Mouse (Mus musculus) limb, embryonic 12.5 days (tissue): ENCODE measurements around the gene Mmrn2. TPM values are rescaled to one million over a fixed set of nuclear protein-coding genes. Genes with fewer than 3 reads are reported as not detected.
"Not testable (repeated sequence)": the region's sequence is repeated elsewhere in the genome, so short reads cannot be mapped to it uniquely, and the experiment has no call there.

Experiments used
- ATAC-seq: fragments of 200-750 bp; cut with Nextera tagmentation; 2 replicates; pipeline ENCODE4 v1.8.0; 2017; ENCODE audit warnings: low read depth, moderate TSS enrichment; ENCODE audit not compliant: insufficient number of reproducible peaks, insufficient read depth, low FRiP score, low TSS enrichment
- H3K27ac ChIP-seq: fragments of 300-500 bp; sonication (generic); 2 replicates; pipeline ENCODE4 v1.5.1; 2016; ENCODE audit warnings: mild to moderate bottlenecking, moderate library complexity
- H3K27me3 ChIP-seq: fragments of 300-500 bp; sonication (generic); 2 replicates; pipeline ENCODE4 v1.6.1; 2016; ENCODE audit warnings: mild to moderate bottlenecking, moderate library complexity
- H3K36me3 ChIP-seq: fragments of 300-500 bp; sonication (generic); 2 replicates; pipeline ENCODE4 v1.6.1; 2016; ENCODE audit warnings: mild to moderate bottlenecking, moderate library complexity
- H3K4me1 ChIP-seq: fragments of 300-500 bp; sonication (generic); replicated peaks from 2 replicates; pipeline ENCODE4 v1.6.1; 2016
- H3K4me2 ChIP-seq: fragments of 300-500 bp; sonication (generic); 2 replicates; pipeline ENCODE4 v1.6.1; 2016; ENCODE audit warnings: mild to moderate bottlenecking, moderate library complexity
- H3K4me3 ChIP-seq: fragments of 300-500 bp; sonication (generic); replicated peaks from 2 replicates; pipeline ENCODE4 v1.5.1; 2016; ENCODE audit warnings: mild to moderate bottlenecking
- H3K9ac ChIP-seq: fragments of 300-500 bp; sonication (generic); replicated peaks from 2 replicates; pipeline ENCODE4 v1.6.1; 2016; ENCODE audit warnings: mild to moderate bottlenecking, moderate library complexity
- H3K9me3 ChIP-seq: fragments of 300-500 bp; sonication (generic); 2 replicates; pipeline ENCODE4 v1.6.1; 2016; ENCODE audit warnings: mild to moderate bottlenecking, moderate library complexity
- WGBS: fragments of 180-500 bp; shearing (Covaris S2); methylation state at CpG from one replicate; pipeline ENCODE4 v1.1.7; 2016; 5-methylcytosine and 5-hydroxymethylcytosine counted together
- polyA plus RNA-seq: library from polyadenylated mRNA; unstranded; fragments of >200 nt; fragmentation: Nextera tagmentation; extraction: Ambion mirVana; gene quantifications from 2 replicates; pipeline ENCODE4 v1.2.1, GENCODE M21; 2016

The Mmrn2 gene
- polyA plus RNA-seq, 1 experiment from 2014 or later, result 6.7 TPM

GRCm38 (mm10) chr14:34403424-34403823 is 28.2 kb downstream of the Mmrn2 start:
- Histone ChIP-seq H3K4me2 (no peak overlapping the region), H3K4me3 (no peak overlapping the region), H3K27ac (no peak overlapping the region), H3K27me3 (no peaks in the 10 kb centered on the region), H3K4me1 (no peaks in the 10 kb centered on the region), H3K36me3 (peaks cover 87% of the 10 kb centered on the region), H3K9ac (no peak overlapping the region), H3K9me3 (peaks cover 11% of the 10 kb centered on the region)
- no peak for ATAC-seq
- whole genome bisulfite sequencing, result 94% methylated on average over 7 of the region's 7 CpGs

- Histone ChIP-seq H3K4me1 (no peaks in the 10 kb centered on the region), H3K4me2 (no peak overlapping the region), H3K27me3 (no peaks in the 10 kb centered on the region), H3K27ac (no peak overlapping the region), H3K9ac (no peak overlapping the region), H3K4me3 (no peak overlapping the region), H3K9me3 (no peaks in the 10 kb centered on the region), H3K36me3 (peaks cover 93% of the 10 kb centered on the region)
- no peak for ATAC-seq
- WGBS, result over 99% methylated on average over 6 of the region's 6 CpGs
Measured at GRCm38 (mm10) chr14:34410716-34411115, 35.5 kb downstream of the Mmrn2 start.

- Histone ChIP-seq H3K27me3 (no peaks in the 10 kb centered on the region), H3K9ac (no peak overlapping the region), H3K4me2 (no peak overlapping the region), H3K36me3 (peaks cover 83% of the 10 kb centered on the region), H3K4me1 (no peaks in the 10 kb centered on the region), H3K9me3 (no peaks in the 10 kb centered on the region), H3K4me3 (no peak overlapping the region), H3K27ac (no peak overlapping the region)
- 91% methylated on average over 7 of the region's 7 CpGs for WGBS
- no peak for ATAC-seq
Measured at GRCm38 (mm10) chr14:34412164-34412896, 37.1 kb downstream of the Mmrn2 start.

GRCm38 (mm10) chr14:34416946-34417345 is 41.7 kb downstream of the Mmrn2 start:
- not testable (repeated sequence) for H3K9me3 ChIP-seq, H3K4me3 ChIP-seq, H3K27ac ChIP-seq, ATAC-seq, H3K4me1 ChIP-seq, H3K27me3 ChIP-seq, H3K9ac ChIP-seq, H3K4me2 ChIP-seq
- WGBS, result 96% methylated on average over 4 of the region's 4 CpGs
- H3K36me3 ChIP-seq, result peaks cover 83% of the 10 kb centered on the region

- H3K4me1 ChIP-seq, result no peaks in the 10 kb centered on the region
- no peak for ATAC-seq
- no peaks in the 10 kb centered on the region for H3K27me3 ChIP-seq
- no peak overlapping the region for H3K27ac ChIP-seq
- H3K4me2 ChIP-seq, result no peak overlapping the region
- no peaks in the 10 kb centered on the region for H3K9me3 ChIP-seq
- peaks cover 82% of the 10 kb centered on the region for H3K36me3 ChIP-seq
- no peak overlapping the region for H3K4me3 ChIP-seq
- 86% methylated on average over 5 of the region's 5 CpGs for WGBS
- H3K9ac ChIP-seq, result no peak overlapping the region
Measured at GRCm38 (mm10) chr14:34417501-34417900, 42.2 kb downstream of the Mmrn2 start.

- no peaks in the 10 kb centered on the region for H3K27me3 ChIP-seq
- no peak overlapping the region for H3K27ac ChIP-seq
- H3K4me3 ChIP-seq, result no peak overlapping the region
- 97% methylated on average over 1 of the region's 1 CpGs for WGBS
- H3K4me1 ChIP-seq, result no peaks in the 10 kb centered on the region
- peaks cover 85% of the 10 kb centered on the region for H3K36me3 ChIP-seq
- H3K4me2 ChIP-seq, result no peak overlapping the region
- ATAC-seq, result no peak
- no peaks in the 10 kb centered on the region for H3K9me3 ChIP-seq
- no peak overlapping the region for H3K9ac ChIP-seq
Measured at GRCm38 (mm10) chr14:34421078-34421477, 45.8 kb downstream of the Mmrn2 start.

GRCm38 (mm10) chr14:34428274-34428673 is 53.0 kb downstream of the Mmrn2 start:
- H3K4me1 ChIP-seq, result no peaks in the 10 kb centered on the region
- H3K9ac ChIP-seq, result no peak overlapping the region
- H3K9me3 ChIP-seq, result no peaks in the 10 kb centered on the region
- H3K4me3 ChIP-seq, result no peak overlapping the region
- H3K4me2 ChIP-seq, result no peak overlapping the region
- ATAC-seq, result no peak
- no peak overlapping the region for H3K27ac ChIP-seq
- WGBS, result 93% methylated on average over 3 of the region's 3 CpGs
- peaks cover 89% of the 10 kb centered on the region for H3K36me3 ChIP-seq
- H3K27me3 ChIP-seq, result no peaks in the 10 kb centered on the region

GRCm38 (mm10) chr14:34429069-34429468 is 53.8 kb downstream of the Mmrn2 start:
- no peak overlapping the region for H3K4me2 ChIP-seq
- no peak for ATAC-seq
- no peak overlapping the region for H3K4me3 ChIP-seq
- no peaks in the 10 kb centered on the region for H3K9me3 ChIP-seq
- no peaks in the 10 kb centered on the region for H3K27me3 ChIP-seq
- 100% methylated on average over 1 of the region's 1 CpGs for WGBS
- peaks cover 82% of the 10 kb centered on the region for H3K36me3 ChIP-seq
- H3K9ac ChIP-seq, result no peak overlapping the region
- H3K27ac ChIP-seq, result no peak overlapping the region
- no peaks in the 10 kb centered on the region for H3K4me1 ChIP-seq

GRCm38 (mm10) chr14:34440526-34441066 is 65.3 kb downstream of the Mmrn2 start:
- H3K9ac ChIP-seq, result no peak overlapping the region
- no peak for ATAC-seq
- no peak overlapping the region for H3K4me2 ChIP-seq
- peaks cover 68% of the 10 kb centered on the region for H3K36me3 ChIP-seq
- H3K9me3 ChIP-seq, result no peaks in the 10 kb centered on the region
- H3K4me1 ChIP-seq, result no peaks in the 10 kb centered on the region
- no peaks in the 10 kb centered on the region for H3K27me3 ChIP-seq
- no peak overlapping the region for H3K4me3 ChIP-seq
- no peak overlapping the region for H3K27ac ChIP-seq
- WGBS, result 93% methylated on average over 3 of the region's 3 CpGs

GRCm38 (mm10) chr14:34442531-34442930 is 67.3 kb downstream of the Mmrn2 start:
- no peak overlapping the region for H3K4me3 ChIP-seq
- H3K4me2 ChIP-seq, result no peak overlapping the region
- 73% methylated on average over 4 of the region's 4 CpGs for WGBS
- H3K9me3 ChIP-seq, result no peaks in the 10 kb centered on the region
- H3K27me3 ChIP-seq, result no peaks in the 10 kb centered on the region
- H3K36me3 ChIP-seq, result peaks cover 71% of the 10 kb centered on the region
- no peaks in the 10 kb centered on the region for H3K4me1 ChIP-seq
- no peak overlapping the region for H3K27ac ChIP-seq
- no peak overlapping the region for H3K9ac ChIP-seq
- no peak for ATAC-seq

GRCm38 (mm10) chr14:34444368-34444767 is 69.1 kb downstream of the Mmrn2 start:
- no peak overlapping the region for H3K4me3 ChIP-seq
- ATAC-seq, result no peak
- H3K4me2 ChIP-seq, result no peak overlapping the region
- H3K4me1 ChIP-seq, result 0 out of 2 replicates have a peak, but pooled peaks cover under 1% of the 10 kb centered on the region
- whole genome bisulfite sequencing, result 88% methylated on average over 5 of the region's 5 CpGs
- no peaks in the 10 kb centered on the region for H3K9me3 ChIP-seq
- no peak overlapping the region for H3K9ac ChIP-seq
- H3K27ac ChIP-seq, result no peak overlapping the region
- peaks cover 70% of the 10 kb centered on the region for H3K36me3 ChIP-seq
- H3K27me3 ChIP-seq, result no peaks in the 10 kb centered on the region

GRCm38 (mm10) chr14:34444924-34445323 is 69.7 kb downstream of the Mmrn2 start:
- H3K4me1 ChIP-seq, result peaks cover 6% of the 10 kb centered on the region; the same call in 1 of the 2 replicates
- no peak overlapping the region for H3K27ac ChIP-seq
- H3K9ac ChIP-seq, result no peak overlapping the region
- H3K4me2 ChIP-seq, result no peak overlapping the region
- H3K4me3 ChIP-seq, result no peak overlapping the region
- ATAC-seq, result no peak
- no peaks in the 10 kb centered on the region for H3K9me3 ChIP-seq
- H3K36me3 ChIP-seq, result peaks cover 69% of the 10 kb centered on the region
- H3K27me3 ChIP-seq, result no peaks in the 10 kb centered on the region
